ENCODE assay signal across 8 mouse cellular contexts in genomic region chr19:55218192-55218739, GRCm38 (mm10). TPM values are rescaled to one million over a fixed set of nuclear protein-coding genes. Genes with fewer than 3 reads are reported as not detected.
DNase-seq lines count a peak whose midpoint lies in the region; ATAC-seq lines count a peak whose summit lies in the region.

No protein-coding gene starts in this region.

- peak overlapping the region; percentile 48 for H3K4me2 ChIP-seq in embryonic facial prominence, embryonic 12.5 days (replicated peaks)
- H3K4me2 ChIP-seq in limb, embryonic 11.5 days (ENCODE audit: low read depth, severe bottlenecking): peak overlapping the region; percentile 40
- peak overlapping the region; percentile 58 for H3K4me2 ChIP-seq in midbrain, embryonic 13.5 days (replicated peaks)

- no peak overlapping the region; the same call in 1 of the 2 replicates for H3K9ac ChIP-seq in embryonic facial prominence, embryonic 12.5 days
- H3K9ac ChIP-seq in limb, embryonic 11.5 days (ENCODE audit: low read length): no peak overlapping the region
- H3K9ac ChIP-seq in midbrain, embryonic 13.5 days (replicated peaks): peak overlapping the region; percentile 62

- H3K9me3 ChIP-seq in embryonic facial prominence, embryonic 12.5 days: no peaks in the 10 kb centered on the region
- no peaks in the 10 kb centered on the region for H3K9me3 ChIP-seq in limb, embryonic 11.5 days (ENCODE audit: control insufficient read depth, low read length)
- H3K9me3 ChIP-seq in midbrain, embryonic 13.5 days: no peaks in the 10 kb centered on the region

- H3K4me1 ChIP-seq in embryonic facial prominence, embryonic 12.5 days: no peaks in the 10 kb centered on the region
- 0 out of 2 replicates have a peak, but pooled peaks cover 4% of the 10 kb centered on the region for H3K4me1 ChIP-seq in limb, embryonic 11.5 days (ENCODE audit: control insufficient read depth, insufficient read depth, low read length)
- H3K4me1 ChIP-seq in midbrain, embryonic 13.5 days (replicated peaks): peaks cover 14% of the 10 kb centered on the region

- H3K27me3 ChIP-seq in embryonic facial prominence, embryonic 12.5 days: no peaks in the 10 kb centered on the region
- H3K27me3 ChIP-seq in limb, embryonic 11.5 days (ENCODE audit: control insufficient read depth, insufficient read depth, low read length): no peaks in the 10 kb centered on the region
- 0 out of 2 replicates have a peak, but pooled peaks cover 4% of the 10 kb centered on the region for H3K27me3 ChIP-seq in midbrain, embryonic 13.5 days

- 2% methylated on average over 20 of the region's 20 CpGs for WGBS in embryonic facial prominence, embryonic 12.5 days
- WGBS in limb, embryonic 11.5 days: 4% methylated on average over 20 of the region's 20 CpGs
- WGBS in midbrain, embryonic 13.5 days: 4% methylated on average over 20 of the region's 20 CpGs

- peak overlapping the region; percentile 27 for H3K4me3 ChIP-seq in embryonic facial prominence, embryonic 12.5 days
- H3K4me3 ChIP-seq in limb, embryonic 11.5 days (ENCODE audit: low read depth, low read length): no peak overlapping the region
- H3K4me3 ChIP-seq in midbrain, embryonic 13.5 days (replicated peaks): peak overlapping the region; percentile 42

- peak; percentile 49; the same call in 1 of the 2 replicates for ATAC-seq in embryonic facial prominence, embryonic 12.5 days (ENCODE audit: insufficient number of reproducible peaks, insufficient read depth, low FRiP score, low TSS enrichment)
- peak; percentile 68; the same call in 1 of the 2 replicates for ATAC-seq in limb, embryonic 11.5 days (ENCODE audit: insufficient number of reproducible peaks, low FRiP score, low TSS enrichment, low read depth)
- peak; percentile 87 for ATAC-seq in midbrain, embryonic 13.5 days

- peak; percentile 80 for DNase-seq in 3T3-L1 (ENCODE audit: low read depth, low spot score)
- DNase-seq in adrenal gland, postnatal 36 days: peak; percentile 84 to 87
- DNase-seq in heart, adult 18-20 months: peak; percentile 68 to 91
- DNase-seq in kidney, adult 18-20 months: peak; percentile 91
- DNase-seq in limb, embryonic 11.5 days (ENCODE audit: low spot score): peak; percentile 95
- DNase-seq in spleen, adult 12 weeks (ENCODE audit: low spot score): peak; percentile 80

- no peaks in the 10 kb centered on the region for H3K36me3 ChIP-seq in embryonic facial prominence, embryonic 12.5 days
- H3K36me3 ChIP-seq in limb, embryonic 11.5 days (ENCODE audit: control insufficient read depth, insufficient read depth, low read length): no peaks in the 10 kb centered on the region
- no peaks in the 10 kb centered on the region for H3K36me3 ChIP-seq in midbrain, embryonic 13.5 days

- H3K27ac ChIP-seq in embryonic facial prominence, embryonic 12.5 days: no peak overlapping the region
- H3K27ac ChIP-seq in limb, embryonic 11.5 days (replicated peaks; ENCODE audit: low read depth, low read length): no peak overlapping the region
- no peak overlapping the region for H3K27ac ChIP-seq in midbrain, embryonic 13.5 days

RNA-seq across cellular contexts. Expression of gene Gucy2g, which starts 22.8 kb away (rescaled TPM):
- not detected for total RNA-seq in adrenal gland, postnatal 36 days (2021)
- polyA plus RNA-seq in embryonic facial prominence, embryonic 12.5 days (2016; fragmentation: Nextera tagmentation; extraction: Ambion mirVana): not detected in 2 replicates
- under 1 TPM in 1 of 2 experiments, not detected in 1; 0.10 TPM for total RNA-seq in heart, adult 18-20 months (2021)
- polyA plus RNA-seq in limb, embryonic 11.5 days (2014; fragmentation: Nextera tagmentation; extraction: Ambion mirVana): not detected in 2 replicates
- polyA plus RNA-seq in midbrain, embryonic 13.5 days (2015; fragmentation: Nextera tagmentation; extraction: Ambion mirVana): 0.07 TPM in 1 of 2 replicates, not detected in the other

RNA-seq across cellular contexts. Expression of gene Acsl5, which starts 33.5 kb away (rescaled TPM):
- 100 to 1,000 TPM; 127 to 171 TPM for total RNA-seq in adrenal gland, postnatal 36 days (2021)
- 24.2 and 26.3 TPM in 2 replicates for polyA plus RNA-seq in embryonic facial prominence, embryonic 12.5 days (2016; fragmentation: Nextera tagmentation; extraction: Ambion mirVana)
- total RNA-seq in heart, adult 18-20 months (2021): 10 to 100 TPM; 11.7 to 33.6 TPM
- 19.0 and 19.8 TPM in 2 replicates for polyA plus RNA-seq in limb, embryonic 11.5 days (2014; fragmentation: Nextera tagmentation; extraction: Ambion mirVana)
- 9.9 TPM in 2 replicates for polyA plus RNA-seq in midbrain, embryonic 13.5 days (2015; fragmentation: Nextera tagmentation; extraction: Ambion mirVana)

RNA-seq across cellular contexts. Expression of gene Tectb, which starts 37.7 kb away (rescaled TPM):
- total RNA-seq in adrenal gland, postnatal 36 days (2021): 1 to 10 TPM in 1 of 2 experiments, under 1 TPM in 1; 0.40 to 1.2 TPM
- polyA plus RNA-seq in embryonic facial prominence, embryonic 12.5 days (2016; fragmentation: Nextera tagmentation; extraction: Ambion mirVana): 0.15 and 0.27 TPM in 2 replicates
- total RNA-seq in heart, adult 18-20 months (2021): under 1 TPM in 1 of 2 experiments, not detected in 1; 0.41 TPM
- polyA plus RNA-seq in limb, embryonic 11.5 days (2014; fragmentation: Nextera tagmentation; extraction: Ambion mirVana): not detected in 2 replicates
- 0.30 and 0.83 TPM in 2 replicates for polyA plus RNA-seq in midbrain, embryonic 13.5 days (2015; fragmentation: Nextera tagmentation; extraction: Ambion mirVana)
